Mouse (Mus musculus) liver, embryonic 18 days (tissue): Measurements from ENCODE around the gene Abca8b. TPM values are rescaled to one million over a fixed set of nuclear protein-coding genes. Genes with fewer than 3 reads are reported as not detected.

Experiments
- polyA plus RNA-seq: library from polyadenylated mRNA; depleted of rRNA; stranded (reverse); fragments of >200 nt; gene quantifications from 2 replicates; pipeline ENCODE4 v1.2.3, GENCODE M21; 2012; rRNA removed

The Abca8b gene
- 37.0 and 39.0 TPM in 2 replicates for polyA plus RNA-seq

GRCm38 (mm10) chr11:109995624-109996023 is at the start of gene Abca8b:
TSS of gene Abca8b (minus strand) at chr11:109995845.

Other genes starting within 250 kb of the Abca8b start
- 1.3 TPM in 2 replicates for gene 1700012B07Rik, start 167.8 kb downstream of the Abca8b start, polyA plus RNA-seq
- gene Abca8a, start 100.1 kb upstream of the Abca8b start, polyA plus RNA-seq: 35.6 and 40.4 TPM in 2 replicates
- gene Abca9, start 172.4 kb upstream of the Abca8b start, polyA plus RNA-seq: 1.2 and 1.4 TPM in 2 replicates